Mouse (Mus musculus): ENCODE measurements around the gene Alkal2.
A peak's percentile ranks its signal among the peaks of the same experiment; 100 is the strongest.

Gene Alkal2

DNA sequence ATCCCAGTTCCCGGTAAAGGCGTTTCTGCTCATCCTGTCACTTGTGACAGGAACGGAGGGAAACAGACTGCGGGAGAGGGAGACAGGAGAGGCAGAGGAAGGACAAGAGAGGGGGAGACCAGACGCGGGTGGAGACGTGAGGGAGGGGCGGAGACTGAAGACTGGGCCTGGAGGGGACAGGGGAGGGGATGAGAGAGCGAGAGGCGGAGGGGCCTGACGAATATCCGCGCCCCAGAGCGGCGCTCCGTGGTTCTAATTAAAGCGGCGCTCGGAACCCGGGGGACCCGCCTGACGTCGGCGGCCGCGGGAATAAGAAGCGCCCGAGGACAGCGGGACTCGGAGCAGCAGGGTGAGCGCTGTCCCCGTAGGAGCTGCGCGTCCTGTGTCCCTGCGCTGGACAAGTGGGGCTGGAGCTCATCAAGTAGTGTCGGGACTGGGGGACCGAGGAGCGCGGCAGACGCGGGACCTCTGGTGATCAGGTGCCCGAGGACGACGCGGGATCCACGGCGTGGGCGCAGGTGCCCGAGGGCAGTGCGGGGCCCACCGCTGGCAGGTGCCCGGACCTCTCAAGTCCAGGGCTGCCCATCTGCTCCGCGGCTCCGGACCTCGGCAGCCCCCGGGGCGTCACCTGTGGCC lies at the start of gene Alkal2:
Gene Alkal2, plus strand, starts transcription at position 337 of the 636 bp plus-strand sequence.
- DNase-seq (ENCODE audit: low spot score in 2 of 2), result no peak

DNA sequence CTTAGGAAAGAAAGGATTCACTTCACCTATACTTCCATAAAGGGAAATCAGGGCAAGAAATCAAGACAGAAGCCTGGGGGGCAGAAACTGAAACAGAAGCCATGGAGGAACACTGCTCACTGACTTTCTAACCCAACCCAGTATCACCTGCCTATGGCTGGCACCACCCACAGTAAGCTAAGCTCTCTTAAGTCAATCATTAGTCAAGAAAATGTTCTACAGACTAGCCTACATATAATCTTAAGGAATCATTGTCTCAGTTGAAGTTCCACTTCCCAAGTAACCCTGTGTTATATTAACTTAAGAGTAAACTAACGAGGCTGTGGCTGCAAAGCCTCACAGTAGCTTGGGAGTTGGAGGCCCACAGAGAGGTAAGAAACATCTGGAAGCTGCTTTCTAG lies 35.6 kb upstream of the Alkal2 start:
- no peak for DNase-seq (ENCODE audit: low spot score in 2 of 2)

GRCm38 (mm10) chr12:30850902-30851301 lies 33.2 kb upstream of the Alkal2 start:
- no peak for DNase-seq (ENCODE audit: low spot score in 2 of 2)

GRCm38 (mm10) chr12:30851871-30852270 lies 32.3 kb upstream of the Alkal2 start:
- DNase-seq (ENCODE audit: low spot score in 2 of 2), result no peak

DNA sequence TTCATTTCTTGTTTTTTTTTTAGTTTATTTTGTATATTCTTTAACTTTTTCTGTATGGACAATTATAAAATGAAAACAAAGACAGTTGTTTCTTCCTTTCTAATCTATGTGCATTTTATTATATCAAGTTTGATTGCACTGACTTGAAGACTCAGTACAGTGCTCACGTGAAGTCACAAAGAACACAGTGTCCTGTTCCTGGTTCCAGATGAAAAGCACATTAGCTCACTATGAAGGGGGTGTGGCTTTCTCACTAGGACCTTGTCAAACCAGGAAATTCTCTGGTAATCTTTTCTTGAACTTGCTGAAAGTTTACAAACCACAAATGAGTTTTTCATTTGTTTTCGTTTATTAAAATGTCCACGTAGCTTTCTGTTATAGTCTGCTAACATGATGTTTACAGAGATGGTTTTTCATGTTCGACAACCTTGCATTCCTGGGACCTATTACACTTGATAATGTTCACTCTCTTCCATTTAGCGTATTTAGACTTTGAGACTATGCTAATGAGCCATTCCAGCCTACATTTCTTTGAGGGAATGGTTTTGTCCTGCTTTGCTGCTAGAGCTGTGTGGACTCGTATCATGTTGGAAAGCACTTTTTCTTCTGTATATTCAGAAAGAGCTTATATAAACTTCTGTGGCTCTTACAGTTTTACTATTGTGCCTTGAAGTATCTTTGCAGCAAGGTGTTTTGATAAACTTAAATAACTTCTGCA lies 28.5 kb upstream of the Alkal2 start:
- DNase-seq (ENCODE audit: low spot score in 2 of 2), result no peak

DNA sequence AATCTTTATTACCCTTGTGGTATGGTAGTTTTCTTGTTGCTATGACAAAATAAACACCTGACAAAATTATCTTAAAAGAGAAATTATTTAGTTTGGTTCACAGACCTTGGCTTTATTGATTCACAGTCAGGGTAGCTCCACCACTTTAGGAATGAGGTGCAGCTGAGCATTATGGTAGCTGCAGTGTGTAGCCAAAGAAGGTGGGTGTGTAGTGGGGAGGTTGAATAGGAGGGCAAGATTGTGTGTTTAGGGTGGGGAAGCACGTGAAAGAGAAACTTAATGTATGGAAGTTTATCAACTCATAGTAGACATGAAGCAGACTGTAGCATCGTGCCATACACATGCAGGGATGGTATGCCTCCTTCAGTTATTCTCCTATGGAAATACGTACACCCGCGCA lies 27.9 kb upstream of the Alkal2 start:
- DNase-seq (ENCODE audit: low spot score in 2 of 2), result no peak

GRCm38 (mm10) chr12:30864347-30864746 lies 19.8 kb upstream of the Alkal2 start:
- DNase-seq (ENCODE audit: low spot score in 2 of 2), result no peak

DNA sequence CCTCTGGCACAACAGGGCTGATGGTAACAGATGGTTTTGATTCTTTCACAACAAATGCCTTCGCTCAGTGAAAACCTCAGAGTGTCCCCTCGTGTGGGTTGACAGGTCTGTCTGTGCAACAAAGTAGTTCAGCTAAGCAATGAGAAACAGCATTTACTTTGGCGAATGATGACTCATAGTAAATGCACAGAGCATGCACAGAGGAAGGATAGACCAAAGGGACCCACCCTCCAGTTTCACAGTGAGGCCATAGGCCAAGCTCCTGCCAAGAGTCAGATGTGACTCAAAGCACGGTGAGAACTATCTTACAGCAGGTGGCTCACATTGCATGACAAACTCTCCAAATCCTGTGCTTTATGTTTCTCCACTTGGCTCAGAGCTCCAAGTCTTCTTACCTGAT lies 18.3 kb upstream of the Alkal2 start:
- DNase-seq (ENCODE audit: low spot score in 2 of 2), result no peak

DNA sequence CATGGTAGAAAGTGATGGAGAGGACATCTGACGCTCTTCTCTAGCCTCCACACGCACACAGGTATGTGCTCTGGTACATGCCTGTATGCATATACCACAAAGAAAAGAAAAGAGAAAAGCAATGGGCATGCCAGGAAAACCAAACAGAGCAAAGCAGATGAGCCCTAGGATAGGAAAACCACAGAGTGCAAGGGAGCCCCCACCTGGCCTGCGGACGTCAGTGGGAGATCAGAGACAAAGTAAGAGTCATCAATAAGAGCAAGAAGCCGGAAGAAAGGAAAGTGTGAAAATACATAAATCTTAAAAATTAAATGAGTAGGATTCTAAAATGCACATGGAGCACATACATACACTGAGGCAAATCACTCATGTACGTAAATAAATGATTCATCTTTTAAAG lies 4.7 kb upstream of the Alkal2 start:
- DNase-seq (ENCODE audit: low spot score in 2 of 2), result no peak

- DNase-seq (ENCODE audit: low spot score in 2 of 2), result no peak
Observed at GRCm38 (mm10) chr12:30883592-30883985, 533 bp upstream of the Alkal2 start.

DNA sequence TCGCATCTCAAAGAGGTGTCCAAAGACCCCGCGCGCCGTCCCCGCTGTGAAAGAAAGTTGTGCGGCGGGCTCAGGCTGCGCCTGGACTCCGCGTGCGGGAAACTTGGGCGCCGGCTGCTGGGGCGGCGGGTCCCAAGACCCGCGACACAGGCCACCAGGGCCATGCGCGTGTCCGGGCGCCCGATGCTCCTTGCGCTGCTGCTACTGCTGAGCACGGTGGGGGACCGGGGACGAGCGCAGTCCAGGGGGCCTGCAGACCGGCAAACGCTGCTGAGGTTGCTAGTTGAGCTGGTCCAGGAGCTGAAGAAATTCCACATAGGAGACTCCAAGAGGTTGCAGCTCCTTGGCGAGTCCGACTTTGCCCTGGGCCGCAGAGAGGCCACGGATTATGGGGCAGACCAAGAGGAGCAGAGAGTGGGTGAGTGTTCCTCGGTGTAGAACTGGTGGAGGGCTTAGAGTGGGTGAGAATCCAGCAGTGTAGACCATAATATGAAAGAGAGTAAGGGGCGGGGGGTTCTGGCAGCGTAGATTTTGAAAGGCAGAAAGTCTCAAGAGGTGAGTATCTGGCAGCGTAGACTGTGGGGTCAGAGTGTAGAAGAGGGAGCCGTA lies 604 bp downstream of the Alkal2 start:
- no peak for DNase-seq (ENCODE audit: low spot score in 2 of 2)

GRCm38 (mm10) chr12:30885891-30886290 lies 1.8 kb downstream of the Alkal2 start:
- no peak for DNase-seq (ENCODE audit: low spot score in 2 of 2)

GRCm38 (mm10) chr12:30888003-30888402 lies 3.9 kb downstream of the Alkal2 start:
- DNase-seq (ENCODE audit: low spot score in 2 of 2), result no peak

DNA sequence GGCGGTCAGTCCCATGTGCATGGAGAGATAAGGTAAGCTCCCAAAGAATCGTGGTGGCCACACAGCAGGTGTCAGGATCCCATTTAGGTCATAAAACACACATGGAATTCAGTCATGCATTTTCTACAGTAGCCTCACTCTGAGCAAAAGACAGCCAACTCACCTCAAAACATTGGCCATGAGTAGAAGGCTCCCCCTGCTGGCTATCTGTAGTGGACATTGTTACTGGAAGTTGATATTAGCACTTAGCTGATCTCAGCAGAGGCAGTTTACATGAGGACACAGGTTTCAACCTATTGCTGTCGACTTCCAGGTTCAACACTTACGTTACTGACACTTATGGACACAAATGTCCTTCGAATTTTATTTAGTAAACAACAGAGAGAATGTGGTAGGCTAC lies 5.9 kb downstream of the Alkal2 start:
- DNase-seq (ENCODE audit: low spot score in 2 of 2), result peak in 1 of 2 experiments; percentile 0

DNA sequence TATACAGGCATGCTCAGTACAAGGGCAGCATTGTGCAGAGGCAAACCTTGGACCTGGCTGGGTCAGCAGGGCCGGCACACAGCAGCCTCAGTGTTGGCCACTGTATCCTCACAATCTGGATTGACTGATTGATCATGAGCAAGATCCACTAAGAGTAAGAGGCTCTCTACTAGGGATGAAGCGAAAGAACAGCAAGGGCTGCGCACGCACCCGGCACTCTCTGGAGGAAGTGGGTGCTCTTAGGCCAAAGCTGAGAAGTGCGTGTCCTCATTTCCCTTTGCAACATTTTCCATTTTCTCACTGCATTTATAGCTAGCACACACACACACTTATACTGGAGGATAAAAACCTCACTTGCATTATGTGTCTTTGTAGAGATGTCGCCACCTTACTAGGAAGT lies 7.3 kb downstream of the Alkal2 start:
- DNase-seq (ENCODE audit: low spot score in 2 of 2), result no peak

- no peak for DNase-seq (ENCODE audit: low spot score in 2 of 2)
Observed at GRCm38 (mm10) chr12:30897039-30897438, 12.9 kb downstream of the Alkal2 start.

DNA sequence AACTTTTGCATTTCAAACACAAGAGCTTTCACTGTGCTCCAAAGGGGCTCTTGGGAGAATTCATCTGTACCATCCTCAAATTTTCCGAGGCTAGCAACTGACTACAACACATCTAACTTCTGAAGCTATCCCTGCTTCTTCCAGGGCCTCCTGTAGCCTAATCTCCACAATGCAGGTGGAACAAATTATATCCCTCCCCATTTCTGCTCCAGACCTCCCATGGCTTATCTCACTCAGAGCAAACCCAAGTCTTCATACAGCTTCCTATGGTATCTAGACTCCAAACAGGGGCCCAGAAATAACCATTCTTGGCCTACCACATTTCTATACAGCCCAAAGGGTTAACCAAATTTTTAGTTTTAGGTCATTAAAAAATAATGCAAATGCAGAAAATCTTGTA lies 24.5 kb downstream of the Alkal2 start:
- DNase-seq (ENCODE audit: low spot score in 2 of 2), result no peak

DNA sequence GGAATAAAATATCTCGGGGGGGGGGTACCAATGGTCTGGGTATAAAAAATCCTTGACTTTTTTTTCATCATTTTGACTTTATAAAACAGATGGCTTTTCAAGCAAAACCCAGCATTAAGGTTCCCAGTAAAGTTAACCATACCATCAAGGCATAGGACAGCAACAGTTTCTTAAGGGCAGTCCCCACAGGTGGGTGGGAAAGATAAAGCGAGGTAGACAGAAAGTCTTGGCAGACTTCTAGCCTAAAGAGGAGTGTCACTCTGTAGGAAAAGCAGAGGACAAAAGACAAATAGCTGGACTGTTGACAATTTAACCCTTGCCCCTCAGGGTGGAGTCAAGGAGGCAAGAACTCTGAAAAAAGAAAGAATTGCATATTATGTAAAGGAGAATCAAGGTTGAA lies 25.8 kb downstream of the Alkal2 start:
- no peak for DNase-seq (ENCODE audit: low spot score in 2 of 2)

DNA sequence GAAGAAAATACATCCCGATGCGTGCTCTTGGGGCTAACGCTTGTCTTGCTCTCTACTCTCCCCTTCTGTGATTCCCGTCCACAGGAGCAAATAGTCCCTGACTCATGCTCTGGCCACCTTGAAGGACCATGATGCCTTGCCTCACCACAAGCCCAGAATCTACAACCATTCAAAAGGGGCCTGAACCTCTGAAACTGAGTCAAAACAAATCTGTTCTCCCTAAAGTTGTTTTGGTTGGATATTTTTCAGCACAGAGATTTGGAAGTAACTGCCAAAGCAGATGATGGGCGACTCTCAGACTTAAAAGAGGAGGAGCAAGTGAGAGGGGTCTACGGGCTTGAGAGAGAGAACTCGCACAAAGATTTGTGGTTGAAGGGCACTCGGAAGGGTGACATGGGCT lies 26.7 kb downstream of the Alkal2 start:
- DNase-seq (ENCODE audit: low spot score in 2 of 2), result peak in 1 of 2 experiments; percentile 0

DNA sequence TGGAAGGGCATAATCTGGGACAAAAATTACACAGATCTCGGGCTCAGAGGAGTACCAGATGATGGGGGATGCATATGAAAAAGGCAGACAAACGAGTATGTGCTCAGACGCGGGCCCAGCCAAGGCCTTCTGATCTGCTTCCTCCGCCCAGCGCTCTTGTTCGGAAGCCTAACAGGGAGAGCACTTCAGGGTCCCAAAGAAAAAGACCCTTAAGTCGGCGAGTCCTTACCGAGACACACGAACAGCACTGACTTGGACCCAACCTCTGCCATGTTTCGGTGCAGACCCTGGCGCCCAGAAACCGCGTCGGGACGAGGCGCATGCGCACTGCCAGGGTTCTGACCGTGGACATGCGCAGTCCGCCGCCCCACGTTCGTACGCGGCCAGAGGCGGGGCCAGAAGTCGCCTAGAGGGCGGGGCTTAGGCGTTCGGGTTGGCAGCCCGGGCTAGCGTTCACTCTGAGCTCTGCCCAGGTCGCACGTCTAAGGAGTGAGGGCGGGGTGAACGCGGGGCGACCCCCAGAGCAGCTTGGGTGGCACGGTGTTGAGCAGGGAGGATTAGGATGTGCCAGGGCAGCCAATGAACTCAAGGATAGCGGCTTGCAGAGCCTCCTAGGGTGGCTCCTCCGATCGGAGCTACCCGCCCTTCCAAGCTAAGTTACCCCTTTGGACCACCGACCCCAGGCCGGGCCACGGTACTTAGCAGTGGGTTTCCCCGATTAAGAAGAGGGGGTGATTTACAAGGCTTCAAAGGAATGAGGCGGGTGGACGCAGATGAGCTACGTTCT lies 27.3 kb downstream of the Alkal2 start, which contains the start of the genes Acp1 and Sh3yl1:
Gene Acp1, minus strand, starts transcription at position 329 of the 787 bp plus-strand sequence.
Gene Sh3yl1, plus strand, starts transcription at position 408 of the 787 bp plus-strand sequence.
- DNase-seq (ENCODE audit: low spot score in 2 of 2), result peak; percentile 92 to 93

GRCm38 (mm10) chr12:30912048-30912381 lies 27.9 kb downstream of the Alkal2 start:
- DNase-seq (ENCODE audit: low spot score in 2 of 2), result peak in 1 of 2 experiments; percentile 3

DNA sequence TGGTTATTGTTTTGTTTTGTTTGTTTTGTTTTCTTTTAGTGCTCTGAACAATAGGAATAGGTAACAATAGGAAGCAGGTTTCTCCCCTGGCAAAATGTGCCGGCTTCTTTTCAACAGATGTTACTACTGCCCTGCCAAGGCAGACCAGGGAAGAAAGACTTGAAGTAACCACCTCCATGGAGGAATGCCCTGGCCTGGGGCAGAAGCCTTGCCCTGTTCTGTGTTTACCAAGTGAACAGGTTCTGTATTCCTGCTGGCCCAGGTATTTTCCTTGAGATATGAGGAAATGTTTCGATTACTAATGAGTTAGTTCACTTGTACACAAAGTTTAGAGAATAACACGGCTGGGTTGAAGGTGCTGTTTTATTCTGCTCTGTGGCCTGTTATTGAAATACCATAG lies 28.7 kb downstream of the Alkal2 start:
- DNase-seq (ENCODE audit: low spot score in 2 of 2), result no peak

Measured in natural killer cell, adult 2 months (primary cell).